Mouse (Mus musculus) liver, embryonic 14.5 days (tissue): Measurements from ENCODE around the gene Samhd1. TPM values are rescaled to one million over a fixed set of nuclear protein-coding genes. Genes with fewer than 3 reads are reported as not detected.

ENCODE experiments used
- ATAC-seq: fragments of 200-750 bp; cut with Nextera tagmentation; 2 replicates; pipeline ENCODE4 v1.8.0; 2017; ENCODE audit warnings: moderate number of reproducible peaks, mild to moderate bottlenecking, moderate library complexity; ENCODE audit not compliant: insufficient read depth
- DNase-seq, 3 experiments: peaks; one replicate each; pipeline ENCODE4 v3.0.0-alpha.2; 2012 to 2013; ENCODE audit warnings: low read depth in 3 of 3, low spot score in 3 of 3
- H3K27ac ChIP-seq: fragments of 300-500 bp; sonication (generic); 2 replicates; pipeline ENCODE4 v1.5.1; 2014; ENCODE audit warnings: moderate library complexity, mild to moderate bottlenecking, control low read depth, inconsistent platforms
- H3K27me3 ChIP-seq: fragments of 300-500 bp; sonication (generic); 2 replicates; pipeline ENCODE4 v1.6.1; 2014; ENCODE audit warnings: mild to moderate bottlenecking, low read length, moderate library complexity; ENCODE audit not compliant: control insufficient read depth, insufficient read depth
- H3K36me3 ChIP-seq: fragments of 300-500 bp; sonication (generic); replicated peaks from 2 replicates; pipeline ENCODE4 v1.6.1; 2014; ENCODE audit warnings: low read depth; ENCODE audit not compliant: control insufficient read depth, insufficient read depth
- H3K4me1 ChIP-seq, 2 experiments: fragments of 200-500 bp in 1 of 2; fragments of 300-500 bp in 1 of 2; sonication (generic) in 1 of 2; replicated peaks; 2 replicates each; pipeline ENCODE4 v1.6.1; 2012 to 2014; ENCODE audit warnings: antibody characterized with exemption in 1 of 2, inconsistent platforms in 1 of 2, low read length in 1 of 2; ENCODE audit not compliant: control insufficient read depth in 2 of 2, insufficient read depth in 2 of 2
- H3K4me2 ChIP-seq: fragments of 300-500 bp; sonication (generic); 2 replicates; pipeline ENCODE4 v1.6.1; 2014; ENCODE audit warnings: low read depth, mild to moderate bottlenecking, control low read depth, moderate library complexity
- H3K4me3 ChIP-seq, 2 experiments: fragments of 200-500 bp in 1 of 2; fragments of 300-500 bp in 1 of 2; sonication (generic) in 1 of 2; 2 replicates each; pipeline ENCODE4 v1.5.1; 2012 to 2014; ENCODE audit warnings: low read depth in 2 of 2, low read length in 2 of 2, mild to moderate bottlenecking in 2 of 2, control low read depth in 1 of 2, inconsistent platforms in 1 of 2, moderate library complexity in 1 of 2; ENCODE audit not compliant: insufficient read depth in 1 of 2
- H3K9ac ChIP-seq: fragments of 300-500 bp; sonication (generic); replicated peaks from 2 replicates; pipeline ENCODE4 v1.6.1; 2014; ENCODE audit warnings: mild to moderate bottlenecking, control low read depth, moderate library complexity
- H3K9me3 ChIP-seq: fragments of 300-500 bp; sonication (generic); 2 replicates; pipeline ENCODE4 v1.6.1; 2016; ENCODE audit warnings: low read length, mixed read lengths; ENCODE audit not compliant: control insufficient read depth
- CTCF ChIP-seq: IDR thresholded peaks from 2 replicates; pipeline ENCODE4 v1.5.1; 2016; ENCODE audit warnings: antibody characterized with exemption, low read depth, control low read depth
- EP300 ChIP-seq: IDR thresholded peaks from 2 replicates; pipeline ENCODE4 v1.6.1; 2016; ENCODE audit warnings: antibody characterized with exemption, low read depth
- WGBS: fragments of 180-500 bp; shearing (Covaris S2); extraction: QIAGEN DNeasy Blood & Tissue Kit; methylation state at CpG from one replicate; pipeline ENCODE4 v1.1.7; 2014; ENCODE audit not compliant: insufficient replicate concordance; 5-methylcytosine and 5-hydroxymethylcytosine counted together
- polyA plus RNA-seq, 2 experiments: library from polyadenylated mRNA; depleted of rRNA in 1 of 2; stranded (reverse) in 1 of 2; unstranded in 1 of 2; fragments of >200 nt; fragmentation: Nextera tagmentation in 1 of 2; extraction: Ambion mirVana in 1 of 2; gene quantifications; 2 replicates each; pipeline versions ENCODE4 v1.2.1 to v1.2.3; 2012 to 2014

Samhd1 gene
- polyA plus RNA-seq, 2 experiments = 11.9 to 18.0 TPM

- no peak overlapping the region for H3K4me3 ChIP-seq
- H3K9ac ChIP-seq = no peak overlapping the region
- H3K4me2 ChIP-seq = no peak overlapping the region
- TF ChIP-seq CTCF (no peak), EP300 (no peak)
- WGBS = 56% methylated on average over 5 of the region's 5 CpGs
- H3K27ac ChIP-seq = no peak overlapping the region
- no peaks in the 10 kb centered on the region for H3K27me3 ChIP-seq
- ATAC-seq (no peak), DNase-seq (no peak)
- H3K36me3 ChIP-seq = no peaks in the 10 kb centered on the region
- no peaks in the 10 kb centered on the region for H3K4me1 ChIP-seq
- no peaks in the 10 kb centered on the region for H3K9me3 ChIP-seq
Measured at GRCm38 (mm10) chr2:157054816-157055215, 80.2 kb downstream of the Samhd1 start.

- H3K9ac ChIP-seq = no peak overlapping the region
- no peaks in the 10 kb centered on the region for H3K27me3 ChIP-seq
- no peak overlapping the region for H3K4me2 ChIP-seq
- DNase-seq (no peak), ATAC-seq (no peak)
- no peak overlapping the region for H3K4me3 ChIP-seq
- 68% methylated on average over 8 of the region's 8 CpGs for WGBS
- no peaks in the 10 kb centered on the region for H3K4me1 ChIP-seq
- no peaks in the 10 kb centered on the region for H3K9me3 ChIP-seq
- TF ChIP-seq CTCF = no peak
- no peak for TF ChIP-seq EP300
- no peak overlapping the region for H3K27ac ChIP-seq
- H3K36me3 ChIP-seq = no peaks in the 10 kb centered on the region
Measured at GRCm38 (mm10) chr2:157054297-157054696, 80.8 kb downstream of the Samhd1 start.

- no peak for ATAC-seq
- 49% methylated on average over 4 of the region's 4 CpGs for WGBS
Measured at GRCm38 (mm10) chr2:157053787-157054186, 81.3 kb downstream of the Samhd1 start.

GRCm38 (mm10) chr2:157053124-157053523, 81.9 kb downstream of the Samhd1 start:
- H3K9me3 ChIP-seq = no peaks in the 10 kb centered on the region
- ATAC-seq = no peak
- no peaks in the 10 kb centered on the region for H3K4me1 ChIP-seq
- no peaks in the 10 kb centered on the region for H3K27me3 ChIP-seq
- DNase-seq = no peak
- H3K4me3 ChIP-seq = no peak overlapping the region
- H3K9ac ChIP-seq = no peak overlapping the region
- no peak for TF ChIP-seq CTCF
- TF ChIP-seq EP300 = no peak
- no peaks in the 10 kb centered on the region for H3K36me3 ChIP-seq
- no peak overlapping the region for H3K4me2 ChIP-seq
- no peak overlapping the region for H3K27ac ChIP-seq
- WGBS = 70% methylated on average over 5 of the region's 5 CpGs

More at GRCm38 (mm10) chr2:157053787-157054186, 81.3 kb downstream of the Samhd1 start:
- H3K36me3 ChIP-seq = no peaks in the 10 kb centered on the region
- no peak overlapping the region for H3K9ac ChIP-seq
- DNase-seq = no peak
- H3K4me1 ChIP-seq = no peaks in the 10 kb centered on the region
- H3K9me3 ChIP-seq = no peaks in the 10 kb centered on the region
- no peak overlapping the region for H3K27ac ChIP-seq
- H3K4me3 ChIP-seq = no peak overlapping the region
- no peaks in the 10 kb centered on the region for H3K27me3 ChIP-seq
- H3K4me2 ChIP-seq = no peak overlapping the region
- TF ChIP-seq CTCF (peak; percentile 51), EP300 (no peak)

- 72% methylated on average over 8 of the region's 8 CpGs for WGBS
Measured at GRCm38 (mm10) chr2:157052448-157052847, 82.6 kb downstream of the Samhd1 start.

More at GRCm38 (mm10) chr2:157052448-157052847, 82.6 kb downstream of the Samhd1 start:
- Histone ChIP-seq H3K4me1 (no peaks in the 10 kb centered on the region), H3K4me3 (no peak overlapping the region), H3K9ac (no peak overlapping the region), H3K27me3 (no peaks in the 10 kb centered on the region), H3K4me2 (no peak overlapping the region), H3K9me3 (no peaks in the 10 kb centered on the region), H3K27ac (no peak overlapping the region), H3K36me3 (no peaks in the 10 kb centered on the region)
- TF ChIP-seq EP300 = no peak
- TF ChIP-seq CTCF = no peak
- no peak for ATAC-seq
- DNase-seq = no peak
